Mouse (Mus musculus): ENCODE data around the gene Cenpp. TPM values are rescaled to one million over a fixed set of nuclear protein-coding genes. Genes with fewer than 3 reads are reported as not detected.

Gene Cenpp
- polyA plus RNA-seq, 1 experiment from 2014 or later, result 34.1 TPM

DNA sequence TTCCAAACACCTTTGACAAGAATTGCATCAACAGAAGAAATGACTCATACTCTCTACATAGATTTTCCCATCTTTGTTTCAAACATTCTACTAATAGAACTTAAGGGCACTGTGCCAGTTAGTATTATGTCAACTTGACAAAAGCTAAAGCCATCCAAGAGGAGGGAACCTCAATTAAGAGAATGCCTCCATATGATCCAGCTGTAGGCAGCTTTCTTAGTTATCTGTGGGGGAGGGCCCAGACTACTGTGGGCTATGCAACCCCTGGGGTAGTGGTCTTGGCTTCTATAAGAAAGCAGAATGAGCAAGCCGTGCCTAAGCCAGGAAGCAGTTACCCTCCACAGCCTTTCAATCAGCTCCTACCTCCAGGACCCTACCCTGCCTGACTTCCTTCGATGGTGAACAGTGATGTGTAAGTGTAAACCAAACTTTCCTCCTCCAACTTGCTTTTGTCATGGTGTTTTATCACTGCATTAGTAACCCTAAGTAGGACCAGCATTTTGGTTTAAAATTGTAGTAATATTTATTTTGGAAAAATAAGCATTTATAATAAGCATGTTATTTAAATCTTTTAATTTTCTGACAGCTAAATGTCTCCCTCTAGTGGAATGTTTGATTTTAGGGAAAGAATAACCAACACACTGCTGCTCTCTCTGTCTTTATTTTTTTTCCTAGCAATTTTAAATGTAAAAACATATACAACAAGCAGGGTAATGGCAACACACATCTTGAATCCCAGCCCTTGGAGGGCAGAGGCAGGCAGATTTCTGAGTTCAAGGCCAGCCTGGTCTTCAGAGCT, 7.7 kb downstream of the Cenpp start:
- Histone ChIP-seq H3K36me3 (no peaks in the 10 kb centered on the region), H3K27ac (no peak overlapping the region), H3K9me3 (no peaks in the 10 kb centered on the region), H3K4me1 (replicated peaks) (no peaks in the 10 kb centered on the region), H3K27me3 (no peaks in the 10 kb centered on the region), H3K4me3 (replicated peaks) (no peak overlapping the region), H3K4me2 (no peak overlapping the region), H3K9ac (replicated peaks) (no peak overlapping the region)
- no peak for ATAC-seq (ENCODE audit: insufficient number of reproducible peaks, insufficient read depth, low FRiP score, low TSS enrichment, low read depth)
- 79% methylated on average over 2 of the region's 2 CpGs for WGBS

DNA sequence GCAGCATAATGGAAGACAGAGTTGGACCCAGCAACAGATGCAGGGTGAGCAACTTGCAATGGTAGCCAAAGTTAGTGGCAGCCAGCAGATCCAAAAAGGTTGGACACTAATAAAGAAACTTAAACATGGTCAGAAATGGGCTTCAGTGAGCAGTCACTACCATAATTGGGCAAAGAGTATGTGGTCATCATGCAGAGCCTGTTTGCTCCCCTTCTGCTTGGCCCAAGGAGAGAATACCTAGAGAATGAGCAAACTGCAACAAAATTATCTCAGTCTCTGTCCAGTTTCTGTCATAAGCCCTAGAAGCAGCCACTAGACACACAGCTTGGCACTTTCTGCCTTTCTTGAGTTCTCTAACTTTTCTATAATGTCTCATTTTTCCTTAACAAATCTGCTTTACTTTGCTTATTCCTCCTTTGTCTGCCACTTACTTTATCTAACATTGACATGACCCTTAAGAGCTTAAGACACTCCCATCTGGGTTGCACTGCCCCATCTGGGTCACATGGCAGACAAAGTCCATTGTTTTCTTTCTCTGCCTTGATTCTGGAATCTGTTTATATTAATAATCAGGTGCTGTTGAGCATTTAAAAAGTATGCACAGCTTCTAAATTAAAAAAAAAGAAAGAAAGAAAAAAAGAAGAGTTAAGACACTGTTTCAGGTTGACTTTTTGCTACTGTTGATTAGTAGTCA, 8.8 kb downstream of the Cenpp start:
- H3K4me1 ChIP-seq (replicated peaks), result no peaks in the 10 kb centered on the region
- no peak for ATAC-seq (ENCODE audit: insufficient number of reproducible peaks, insufficient read depth, low FRiP score, low TSS enrichment, low read depth)
- no peak overlapping the region for H3K27ac ChIP-seq
- no peak overlapping the region for H3K9ac ChIP-seq (replicated peaks)
- H3K9me3 ChIP-seq, result no peaks in the 10 kb centered on the region
- H3K4me2 ChIP-seq, result no peak overlapping the region
- H3K4me3 ChIP-seq (replicated peaks), result no peak overlapping the region
- H3K27me3 ChIP-seq, result no peaks in the 10 kb centered on the region
- no peaks in the 10 kb centered on the region for H3K36me3 ChIP-seq

DNA sequence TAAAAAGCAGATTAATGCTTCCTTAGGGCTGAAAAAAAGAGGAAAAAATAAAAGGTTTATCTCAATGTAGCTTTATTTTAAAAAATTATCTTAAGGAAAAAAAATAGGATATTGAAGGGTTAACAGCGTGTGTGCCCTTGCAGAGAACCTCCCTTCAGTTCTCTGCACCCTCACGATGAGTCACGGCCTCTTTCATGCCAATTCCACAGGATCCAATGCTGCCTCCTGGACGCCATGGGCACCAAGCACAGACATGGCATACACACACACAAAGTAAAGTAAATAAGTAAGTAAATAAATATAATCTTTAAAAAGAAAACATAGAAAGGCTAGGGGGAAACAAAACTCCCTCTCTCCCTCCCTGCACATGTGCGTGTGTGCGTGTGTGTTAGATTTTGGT, 9.9 kb downstream of the Cenpp start:
- Histone ChIP-seq H3K27me3 (no peaks in the 10 kb centered on the region), H3K27ac (no peak overlapping the region), H3K9me3 (no peaks in the 10 kb centered on the region), H3K4me1 (replicated peaks) (no peaks in the 10 kb centered on the region), H3K4me2 (no peak overlapping the region), H3K9ac (replicated peaks) (no peak overlapping the region), H3K4me3 (replicated peaks) (no peak overlapping the region), H3K36me3 (no peaks in the 10 kb centered on the region)
- WGBS, result 80% methylated on average over 6 of the region's 6 CpGs
- ATAC-seq (ENCODE audit: insufficient number of reproducible peaks, insufficient read depth, low FRiP score, low TSS enrichment, low read depth), result no peak

DNA sequence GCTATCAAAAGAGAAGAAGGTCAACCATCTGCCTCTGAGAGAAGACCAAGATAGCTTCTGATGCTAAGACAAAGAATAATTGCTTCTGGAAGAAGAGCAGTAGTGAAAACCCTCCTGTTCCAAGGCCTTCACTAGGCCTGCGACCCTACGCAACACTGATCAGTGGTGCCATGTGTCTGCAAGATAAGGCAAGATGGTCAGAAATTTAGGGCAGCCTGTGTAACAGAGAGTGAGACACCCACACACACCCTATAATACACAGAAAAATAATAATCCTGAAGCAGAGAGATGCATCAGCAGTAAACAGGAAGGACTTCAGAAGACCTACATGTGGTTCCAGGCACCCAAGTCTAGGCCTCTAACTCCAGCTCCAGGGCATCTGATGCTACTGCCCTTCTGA, 12.6 kb downstream of the Cenpp start:
- Histone ChIP-seq H3K4me2 (no peak overlapping the region), H3K36me3 (no peaks in the 10 kb centered on the region; the same call in 1 of the 2 replicates), H3K9me3 (no peaks in the 10 kb centered on the region), H3K4me3 (replicated peaks) (no peak overlapping the region), H3K27me3 (no peaks in the 10 kb centered on the region), H3K27ac (no peak overlapping the region), H3K9ac (replicated peaks) (no peak overlapping the region), H3K4me1 (replicated peaks) (no peaks in the 10 kb centered on the region)
- 96% methylated on average over 2 of the region's 2 CpGs for WGBS
- no peak for ATAC-seq (ENCODE audit: insufficient number of reproducible peaks, insufficient read depth, low FRiP score, low TSS enrichment, low read depth)

DNA sequence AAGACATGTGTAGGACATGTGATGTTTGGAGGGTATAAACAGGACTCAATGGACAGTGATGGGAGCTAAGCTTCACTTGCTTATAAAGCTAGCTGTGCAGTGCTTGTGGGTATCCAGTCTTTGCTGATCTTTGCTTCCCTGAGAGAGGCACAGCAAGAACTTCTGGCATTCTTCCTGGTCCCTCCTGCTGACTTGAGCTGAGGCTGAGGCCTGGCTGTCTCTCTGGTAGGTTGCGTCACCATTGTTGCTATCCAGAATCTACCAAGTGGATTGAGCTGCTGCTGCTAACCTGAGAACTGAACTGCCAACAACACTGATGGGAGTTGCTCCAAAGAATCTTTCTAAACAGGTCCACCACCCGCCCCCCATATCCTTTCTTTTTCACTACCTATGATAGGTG, 23.5 kb downstream of the Cenpp start:
- no peak overlapping the region for H3K4me2 ChIP-seq
- no peaks in the 10 kb centered on the region for H3K27me3 ChIP-seq
- H3K4me3 ChIP-seq (replicated peaks), result no peak overlapping the region
- H3K27ac ChIP-seq, result no peak overlapping the region
- no peaks in the 10 kb centered on the region for H3K9me3 ChIP-seq
- WGBS, result 92% methylated on average over 2 of the region's 2 CpGs
- 0 out of 2 replicates have a peak, but pooled peaks cover 3% of the 10 kb centered on the region for H3K36me3 ChIP-seq
- H3K4me1 ChIP-seq (replicated peaks), result no peaks in the 10 kb centered on the region
- ATAC-seq (ENCODE audit: insufficient number of reproducible peaks, insufficient read depth, low FRiP score, low TSS enrichment, low read depth), result no peak
- H3K9ac ChIP-seq (replicated peaks), result no peak overlapping the region

DNA sequence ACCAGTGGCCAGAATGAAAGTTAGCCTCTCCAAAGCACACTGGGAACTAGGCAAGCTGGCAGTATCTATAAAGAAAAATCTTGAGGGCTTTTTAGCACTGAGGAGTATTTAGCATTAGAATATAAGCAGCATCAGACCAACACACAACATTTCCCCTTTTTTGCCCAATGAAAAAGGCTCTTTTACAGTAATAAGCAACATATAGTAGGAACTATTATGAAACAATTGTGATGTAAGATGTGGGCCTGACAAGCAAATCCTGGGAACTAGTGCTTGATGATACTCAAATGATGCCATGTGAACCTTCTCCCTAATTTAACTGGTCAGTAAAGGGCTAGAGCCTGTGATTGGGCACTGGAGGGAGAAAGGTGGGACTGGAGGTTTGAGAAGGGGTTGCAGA, 24.4 kb downstream of the Cenpp start:
- no peak overlapping the region for H3K4me2 ChIP-seq
- no peak for ATAC-seq (ENCODE audit: insufficient number of reproducible peaks, insufficient read depth, low FRiP score, low TSS enrichment, low read depth)
- no peaks in the 10 kb centered on the region for H3K4me1 ChIP-seq (replicated peaks)
- H3K36me3 ChIP-seq, result 0 out of 2 replicates have a peak, but pooled peaks cover 3% of the 10 kb centered on the region
- no peak overlapping the region for H3K27ac ChIP-seq
- H3K27me3 ChIP-seq, result no peaks in the 10 kb centered on the region
- no peak overlapping the region for H3K4me3 ChIP-seq (replicated peaks)
- H3K9me3 ChIP-seq, result no peaks in the 10 kb centered on the region
- H3K9ac ChIP-seq (replicated peaks), result no peak overlapping the region

DNA sequence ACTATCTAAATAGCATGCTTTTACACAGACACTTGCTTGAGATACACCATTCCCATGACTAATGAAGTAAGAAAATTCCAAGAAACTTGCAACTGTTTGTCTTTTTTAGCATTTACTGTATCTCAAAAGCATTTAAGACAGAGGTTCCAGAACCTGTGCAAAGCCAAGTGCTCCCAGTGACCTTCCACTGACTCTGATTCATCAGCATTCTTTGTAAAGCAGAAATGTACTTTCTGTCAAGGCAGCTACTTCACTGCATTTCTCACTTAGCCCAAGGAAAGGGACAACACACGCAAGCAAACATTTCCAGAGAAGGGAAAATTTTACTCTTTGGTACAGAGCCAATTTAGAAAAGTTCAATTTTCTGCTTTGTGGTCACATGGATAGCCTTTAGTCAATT, 29.4 kb downstream of the Cenpp start:
- no peak overlapping the region for H3K4me3 ChIP-seq (replicated peaks)
- no peak for ATAC-seq (ENCODE audit: insufficient number of reproducible peaks, insufficient read depth, low FRiP score, low TSS enrichment, low read depth)
- no peaks in the 10 kb centered on the region for H3K27me3 ChIP-seq
- H3K4me2 ChIP-seq, result no peak overlapping the region
- no peaks in the 10 kb centered on the region for H3K9me3 ChIP-seq
- H3K4me1 ChIP-seq (replicated peaks), result no peaks in the 10 kb centered on the region
- H3K9ac ChIP-seq (replicated peaks), result no peak overlapping the region
- H3K27ac ChIP-seq, result no peak overlapping the region
- no peaks in the 10 kb centered on the region for H3K36me3 ChIP-seq
- 87% methylated on average over 1 of the region's 1 CpGs for WGBS

DNA sequence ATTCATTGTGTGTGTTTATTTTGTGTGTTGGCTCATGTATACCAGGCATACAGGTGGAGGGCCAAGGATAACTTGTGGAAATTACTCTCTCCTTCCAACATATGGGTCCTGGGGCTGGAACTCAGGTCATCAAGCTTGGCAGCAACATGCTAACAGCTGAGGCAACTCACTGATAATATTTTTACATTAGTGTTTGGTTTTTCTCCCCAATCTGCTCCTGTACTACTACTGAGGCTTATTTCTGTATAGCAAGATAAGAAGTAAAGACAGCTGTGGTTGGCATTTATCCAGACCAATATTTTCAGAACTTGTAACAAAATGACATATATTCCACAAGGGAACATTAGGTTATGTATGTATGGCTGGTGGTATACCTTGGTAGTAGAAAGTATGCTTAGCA, 34.2 kb downstream of the Cenpp start:
- Histone ChIP-seq H3K9ac (replicated peaks) (no peak overlapping the region), H3K4me2 (no peak overlapping the region), H3K4me3 (replicated peaks) (no peak overlapping the region), H3K9me3 (no peaks in the 10 kb centered on the region), H3K27ac (no peak overlapping the region), H3K36me3 (no peaks in the 10 kb centered on the region), H3K27me3 (no peaks in the 10 kb centered on the region), H3K4me1 (replicated peaks) (no peaks in the 10 kb centered on the region)
- no peak for ATAC-seq (ENCODE audit: insufficient number of reproducible peaks, insufficient read depth, low FRiP score, low TSS enrichment, low read depth)

DNA sequence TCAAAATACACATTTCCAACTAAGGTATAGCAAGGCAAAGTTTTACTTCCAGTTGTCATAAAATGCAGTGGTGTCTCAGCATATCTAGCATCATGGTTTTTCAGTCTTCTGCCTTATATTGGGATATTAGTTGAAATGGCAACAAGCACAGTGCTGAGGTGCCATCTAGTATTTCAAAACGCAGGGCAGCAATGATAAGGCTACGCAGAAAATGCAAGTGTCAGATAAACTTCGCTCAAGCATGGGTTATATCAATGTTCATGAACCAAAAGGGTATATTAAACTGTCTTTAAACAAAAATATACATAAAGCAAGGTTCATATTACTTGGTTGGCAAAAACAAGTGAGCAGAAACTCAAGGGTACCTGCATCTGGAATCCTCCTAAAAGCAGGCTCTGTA, 35.6 kb downstream of the Cenpp start:
- Histone ChIP-seq H3K4me1 (replicated peaks) (no peaks in the 10 kb centered on the region), H3K4me3 (replicated peaks) (no peak overlapping the region), H3K9me3 (no peaks in the 10 kb centered on the region), H3K36me3 (no peaks in the 10 kb centered on the region), H3K4me2 (no peak overlapping the region), H3K27me3 (no peaks in the 10 kb centered on the region), H3K9ac (replicated peaks) (no peak overlapping the region), H3K27ac (no peak overlapping the region)
- no peak for ATAC-seq (ENCODE audit: insufficient number of reproducible peaks, insufficient read depth, low FRiP score, low TSS enrichment, low read depth)
- 90% methylated on average over 3 of the region's 3 CpGs for WGBS

DNA sequence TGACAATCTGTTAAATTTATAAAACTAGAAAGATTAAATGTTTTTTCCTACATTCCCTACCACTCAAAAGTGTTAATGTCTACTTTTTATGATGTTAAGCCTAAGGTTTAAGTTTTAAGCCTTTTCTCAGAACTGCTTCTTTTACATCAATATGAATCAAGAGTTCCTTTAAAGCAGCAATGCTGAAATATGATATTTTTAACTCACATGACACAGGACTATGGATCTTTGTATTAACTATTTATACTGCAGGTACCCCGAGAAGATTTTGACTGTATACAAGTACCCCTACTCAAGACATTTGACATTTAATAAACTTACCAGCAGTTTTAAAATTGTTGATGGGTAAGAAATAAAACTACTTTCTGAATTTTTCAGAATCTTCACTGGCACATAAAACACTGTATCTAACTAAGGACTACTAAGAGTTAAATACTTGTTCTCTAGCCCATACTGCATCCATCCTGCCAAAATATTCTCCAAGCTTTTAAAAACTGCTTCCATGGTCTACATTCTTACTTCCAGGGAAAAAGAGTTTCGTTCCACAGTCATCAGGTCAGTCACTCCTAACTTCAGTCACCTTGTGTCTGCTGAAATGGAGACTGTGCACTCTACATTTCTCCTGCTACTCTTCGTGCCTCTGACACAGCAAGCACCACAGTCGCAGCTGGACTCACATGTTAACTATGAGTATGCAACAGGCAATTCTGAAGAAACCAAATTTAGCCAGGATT, 43.8 kb downstream of the Cenpp start:
- Histone ChIP-seq H3K36me3 (no peaks in the 10 kb centered on the region), H3K27ac (peak overlapping the region; percentile 42; the same call in 1 of the 2 replicates), H3K9ac (replicated peaks) (no peak overlapping the region), H3K9me3 (no peaks in the 10 kb centered on the region), H3K27me3 (no peaks in the 10 kb centered on the region), H3K4me1 (replicated peaks) (no peaks in the 10 kb centered on the region), H3K4me2 (no peak overlapping the region), H3K4me3 (replicated peaks) (peak overlapping the region; percentile 15; the same call in 1 of the 2 replicates)
- no peak for ATAC-seq (ENCODE audit: insufficient number of reproducible peaks, insufficient read depth, low FRiP score, low TSS enrichment, low read depth)
- 65% methylated on average over 4 of the region's 4 CpGs for WGBS

DNA sequence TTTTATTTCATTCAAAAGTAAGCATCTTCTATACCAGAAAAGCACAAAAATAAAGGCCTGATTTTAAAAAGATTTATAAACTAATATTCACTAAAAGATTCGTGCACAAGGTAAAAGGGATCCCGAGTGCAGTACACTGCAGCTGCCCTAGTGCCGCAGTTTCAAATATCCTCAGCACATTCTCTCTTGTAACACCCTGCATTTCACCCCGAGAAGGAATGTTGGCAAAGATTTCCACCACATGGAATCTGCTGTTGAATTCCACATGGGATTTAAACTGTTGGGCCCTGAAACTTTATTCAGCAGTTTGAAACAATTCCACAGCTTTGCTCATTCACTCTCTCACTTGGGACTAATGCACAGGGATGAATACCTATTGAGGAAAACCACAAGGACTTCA, 44.9 kb downstream of the Cenpp start, which contains the start of gene Ogn:
Gene Ogn (plus strand): TSS at position 333 of the 400 bp plus-strand sequence.
- no peaks in the 10 kb centered on the region for H3K36me3 ChIP-seq
- ATAC-seq (ENCODE audit: insufficient number of reproducible peaks, insufficient read depth, low FRiP score, low TSS enrichment, low read depth), result no peak; the same call in 1 of the 2 replicates
- H3K4me3 ChIP-seq (replicated peaks), result 0 out of 2 replicates have a peak within 1 kb of the TSS, but pooled peaks have one; percentile 15
- H3K4me1 ChIP-seq (replicated peaks), result no peaks in the 10 kb centered on the region
- H3K27me3 ChIP-seq, result no peaks in the 10 kb centered on the region
- WGBS, result 48% methylated on average over 4 of the region's 4 CpGs
- H3K9me3 ChIP-seq, result no peaks in the 10 kb centered on the region
- H3K9ac ChIP-seq (replicated peaks), result no peak within 1 kb of the TSS
- no peak within 1 kb of the TSS for H3K4me2 ChIP-seq
- peak within 1 kb of the TSS; percentile 45; the same call in 1 of the 2 replicates for H3K27ac ChIP-seq
